Mouse (Mus musculus): ENCODE results near the gene Zkscan3.

GRCm38 (mm10) chr13:21366635-21367034 lies 35.9 kb downstream of the Zkscan3 start:
- TF ChIP-seq POLR2A (IDR thresholded peaks at IDR 0.05; ENCODE audit: low read depth, low read length) (no peak), CTCF (IDR thresholded peaks at IDR 0.05; ENCODE audit: extremely low read depth, insufficient read length, insufficient replicate concordance, low read depth, low read length) (no peak)

Data from small intestine, adult 2 months (tissue).